Mouse (Mus musculus): ENCODE results near the gene Tmem125.
"Not testable (repeated sequence)": the region's sequence is repeated elsewhere in the genome, so short reads cannot be mapped to it uniquely, and the experiment has no call there.

The Tmem125 gene

DNA sequence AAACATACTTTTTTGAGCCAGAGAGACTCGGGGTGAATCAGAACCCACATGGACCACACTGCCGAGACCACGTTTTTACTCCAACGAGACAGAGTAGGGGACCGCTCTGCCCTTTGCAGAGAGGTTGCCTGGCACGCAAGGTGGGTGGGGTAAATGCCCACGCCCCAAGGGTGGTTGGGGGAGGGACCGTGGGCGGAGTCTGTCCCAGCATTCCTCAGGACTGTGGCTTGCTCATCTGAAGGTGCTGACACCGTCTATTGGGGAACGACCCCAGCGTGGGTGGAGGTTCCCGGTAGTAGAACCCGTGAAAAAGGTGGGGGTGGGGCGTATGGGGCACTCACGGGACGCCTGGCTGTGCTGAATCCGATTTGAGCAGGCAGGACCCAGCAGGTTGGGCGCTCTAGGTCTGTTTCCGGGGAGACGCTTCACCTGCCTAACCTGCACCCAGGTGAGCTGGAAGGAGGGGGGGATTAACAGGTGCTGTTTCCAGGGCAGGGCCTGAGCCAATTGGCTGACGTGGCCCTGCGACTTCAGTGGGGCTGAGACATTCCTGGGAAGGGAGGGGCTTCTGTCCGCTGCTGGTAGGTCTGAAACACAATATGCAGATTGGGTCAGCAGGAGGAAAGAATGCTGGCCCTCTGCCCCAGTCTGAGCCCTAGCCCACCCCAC lies at the start of gene Tmem125:
Gene Tmem125 (minus strand): TSS at position 453 of the 669 bp plus-strand sequence.
- in situ Hi-C loops (cut with MboI, MseI) = no loop called here

DNA sequence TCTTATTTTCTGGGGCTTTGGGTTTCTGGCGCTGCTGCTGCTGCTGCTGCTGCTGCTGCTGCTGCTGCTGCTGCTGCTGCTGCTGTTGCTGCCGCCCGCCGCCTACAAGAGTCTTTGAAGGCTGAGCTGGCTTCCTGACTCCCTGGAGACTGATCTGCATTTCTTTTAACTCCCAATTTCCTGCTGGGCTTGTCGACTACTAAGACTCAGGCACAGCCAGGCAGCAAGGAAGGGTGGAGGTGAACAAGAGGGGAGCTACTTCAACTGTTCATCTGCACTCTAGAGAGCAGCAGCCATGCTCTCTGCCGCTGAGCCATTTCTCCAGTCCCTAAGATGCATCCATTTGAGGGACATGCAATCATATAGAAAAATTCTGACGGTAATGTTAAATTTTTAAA lies 45.9 kb upstream of the Tmem125 start:
- in situ Hi-C loops (cut with MboI, MseI) = no loop called here

GRCm38 (mm10) chr4:118589053-118589732 lies 45.3 kb upstream of the Tmem125 start:
- in situ Hi-C loops (cut with MboI, MseI) = no loop called here

- in situ Hi-C loops (cut with MboI, MseI) = no loop called here
Measured at GRCm38 (mm10) chr4:118582629-118583028, 38.8 kb upstream of the Tmem125 start.

- in situ Hi-C loops (cut with MboI, MseI) = no loop called here
Measured at GRCm38 (mm10) chr4:118581508-118581907, 37.7 kb upstream of the Tmem125 start.

- in situ Hi-C loops (cut with MboI, MseI) = loop anchor here in 1 of 2 experiments (10.0 kb wide), 1 partner anchor 375 kb away; no protein-coding TSS in a partner anchor
Measured at GRCm38 (mm10) chr4:118579313-118579712, 35.5 kb upstream of the Tmem125 start.

GRCm38 (mm10) chr4:118576097-118576496 lies 32.3 kb upstream of the Tmem125 start:
- in situ Hi-C loops (cut with MboI, MseI) = loop anchor here in 1 of 2 experiments (10.0 kb wide), 1 partner anchor 371 kb away; no protein-coding TSS in a partner anchor

DNA sequence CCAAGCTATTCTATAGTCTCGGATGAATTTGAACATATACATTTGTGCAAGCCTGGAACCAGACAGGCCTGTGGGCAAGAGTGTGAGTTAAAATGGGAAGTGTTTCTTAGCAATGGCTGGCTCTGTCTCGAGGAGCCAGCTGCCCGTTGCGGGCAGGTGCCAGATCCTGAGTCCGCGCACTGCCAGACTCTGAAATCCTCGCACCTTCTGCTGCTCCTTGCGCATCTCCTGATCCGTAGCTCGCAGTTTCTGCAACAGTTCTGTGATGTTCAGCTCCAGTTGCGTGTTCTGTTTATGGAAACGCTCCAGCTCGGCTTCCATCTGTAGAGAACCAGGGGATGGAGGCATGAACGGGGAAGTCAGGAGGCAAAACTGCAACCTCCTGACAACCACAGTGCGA lies 27.6 kb upstream of the Tmem125 start:
- in situ Hi-C loops (cut with MboI, MseI) = loop anchor here in 1 of 2 experiments (10.0 kb wide), 1 partner anchor 367 kb away; no protein-coding TSS in a partner anchor

- in situ Hi-C loops (cut with MboI, MseI) = loop anchor here in 1 of 2 experiments (10.0 kb wide), 1 partner anchor 385 kb away; no protein-coding TSS in a partner anchor
Measured at GRCm38 (mm10) chr4:118569320-118569719, 25.5 kb upstream of the Tmem125 start.

GRCm38 (mm10) chr4:118568709-118569108 lies 24.9 kb upstream of the Tmem125 start:
- in situ Hi-C loops (cut with MboI, MseI) = loop anchor here in 1 of 2 experiments (10.0 kb wide), 1 partner anchor 386 kb away; no protein-coding TSS in a partner anchor

DNA sequence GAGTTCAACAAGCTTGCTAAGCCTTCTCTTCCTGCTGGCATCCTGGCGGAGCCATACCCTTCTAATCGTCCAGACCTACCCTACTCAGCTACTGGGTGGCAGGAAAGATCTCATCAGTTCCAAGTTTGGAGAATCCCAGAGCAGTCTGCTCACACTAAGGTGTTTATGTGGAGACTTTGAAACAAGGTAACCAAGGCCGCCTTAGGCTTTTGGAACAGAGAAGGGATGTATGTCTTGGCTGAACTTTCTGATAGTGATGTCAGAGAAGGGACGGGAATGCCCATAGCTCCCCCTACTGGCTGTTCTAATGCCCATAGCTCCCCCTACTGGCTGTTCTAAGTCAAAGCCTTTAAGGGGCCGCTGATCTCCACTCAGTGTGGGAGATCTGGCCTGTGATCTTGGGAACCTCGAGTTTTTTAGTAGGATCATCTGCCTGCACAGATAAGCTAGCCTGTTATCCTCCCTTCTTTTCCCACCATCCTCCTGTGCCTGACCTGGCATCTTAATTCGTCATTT lies 22.4 kb upstream of the Tmem125 start:
- in situ Hi-C loops (cut with MboI, MseI) = loop anchor here in 1 of 2 experiments (10.0 kb wide), 1 partner anchor 389 kb away; no protein-coding TSS in a partner anchor

DNA sequence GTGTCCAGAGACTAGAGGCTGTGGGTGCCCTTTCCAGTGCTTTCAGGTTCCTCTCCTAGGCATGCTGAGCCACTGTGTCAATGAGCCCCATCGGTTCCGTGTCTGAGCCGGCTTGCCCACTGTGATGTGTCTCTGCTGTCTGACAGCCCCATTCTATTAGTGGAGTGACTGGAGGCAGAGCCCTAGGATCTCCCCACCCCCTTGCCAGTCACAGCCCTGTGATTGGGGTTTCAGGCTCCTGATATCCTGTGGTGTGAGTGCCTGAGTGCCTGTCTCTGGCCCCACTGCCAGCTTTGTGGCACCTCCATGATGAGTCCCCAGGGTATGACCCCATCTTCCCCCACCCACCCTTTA lies 21.1 kb upstream of the Tmem125 start:
- in situ Hi-C loops (cut with MboI, MseI) = loop anchor here in 1 of 2 experiments (10.0 kb wide), 1 partner anchor 390 kb away; no protein-coding TSS in a partner anchor

GRCm38 (mm10) chr4:118564062-118564925 lies 20.4 kb upstream of the Tmem125 start:
- in situ Hi-C loops (cut with MboI, MseI) = loop anchor here in 1 of 2 experiments (10.0 kb wide), 1 partner anchor 391 kb away; no protein-coding TSS in a partner anchor

- in situ Hi-C loops (cut with MboI, MseI) = no loop called here
Measured at GRCm38 (mm10) chr4:118553039-118553649, 9.3 kb upstream of the Tmem125 start.

DNA sequence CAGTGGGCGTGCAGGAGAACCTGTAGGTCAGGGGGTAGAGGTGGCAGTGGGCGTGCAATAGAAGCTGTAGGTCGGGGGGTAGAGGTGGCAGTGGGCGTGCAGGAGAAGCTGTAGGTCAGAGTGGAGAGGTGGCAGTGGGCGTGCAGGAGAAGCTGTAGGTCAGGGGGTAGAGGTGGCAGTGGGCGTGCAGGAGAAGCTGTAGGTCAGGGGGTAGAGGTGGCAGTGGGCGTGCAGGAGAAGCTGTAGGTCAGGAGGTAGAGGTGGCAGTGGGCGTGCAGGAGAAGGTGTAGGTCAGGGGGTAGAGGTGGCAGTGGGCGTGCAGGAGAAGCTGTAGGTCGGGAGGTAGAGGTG lies 4.3 kb upstream of the Tmem125 start:
- in situ Hi-C loops (cut with MboI, MseI) = not testable (repeated sequence)

- in situ Hi-C loops (cut with MboI, MseI) = not testable (repeated sequence)
Measured at GRCm38 (mm10) chr4:118547424-118548129, 3.7 kb upstream of the Tmem125 start.

GRCm38 (mm10) chr4:118544441-118545127 lies 740 bp upstream of the Tmem125 start:
- in situ Hi-C loops (cut with MboI, MseI) = no loop called here

DNA sequence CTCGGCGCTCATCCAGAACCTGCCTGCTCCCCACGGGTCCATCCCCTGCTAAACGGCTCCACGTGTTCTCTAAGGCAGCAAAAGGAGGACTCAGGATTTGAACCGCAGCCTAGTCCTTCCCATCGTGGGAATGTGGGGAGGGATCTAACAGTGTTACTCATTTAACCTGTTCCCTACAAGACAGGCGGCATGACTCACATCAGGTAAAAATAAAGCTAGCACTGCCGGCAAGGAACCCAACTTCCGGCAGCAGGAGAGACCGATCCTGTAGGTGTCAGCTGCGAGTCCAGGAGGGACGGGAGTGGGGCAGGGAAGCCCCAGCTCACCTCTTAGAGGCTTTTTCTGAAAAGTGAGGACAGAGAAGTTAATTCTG lies 700 bp downstream of the Tmem125 start:
- in situ Hi-C loops (cut with MboI, MseI) = no loop called here

DNA sequence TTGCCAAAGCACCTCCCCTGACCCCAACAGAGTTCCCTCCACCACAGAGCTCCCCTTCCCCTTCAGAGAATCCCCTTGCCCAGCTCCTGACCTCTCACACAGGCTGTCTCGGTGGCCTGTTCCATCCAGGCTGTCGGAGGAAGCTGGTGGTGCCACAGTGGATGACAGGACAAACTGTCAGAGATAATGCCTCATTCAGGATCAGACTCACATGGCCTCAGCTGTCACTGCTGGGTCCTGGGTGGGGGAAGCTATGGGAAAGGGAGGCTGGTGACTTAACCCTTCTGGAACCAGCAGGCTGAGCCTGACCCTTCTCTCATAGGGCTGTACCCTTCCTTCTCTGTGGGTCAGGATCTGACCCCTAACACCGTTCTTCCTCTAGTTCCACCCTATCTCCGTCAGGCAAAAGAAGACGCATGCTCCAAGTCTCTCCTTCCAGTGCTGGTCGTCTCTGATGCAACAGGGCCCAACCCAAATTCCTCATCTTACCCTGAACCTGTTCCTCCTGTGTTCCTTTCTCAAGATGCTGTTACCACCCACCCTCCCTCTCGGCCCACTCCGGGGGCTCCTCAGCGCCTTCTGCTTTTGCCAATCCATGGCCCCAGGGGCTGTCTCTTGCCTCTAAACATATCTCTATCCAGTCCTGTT lies 1.2 kb downstream of the Tmem125 start:
- in situ Hi-C loops (cut with MboI, MseI) = no loop called here

Measured in T-helper 17 cell (primary cell).